Mouse (Mus musculus): ENCODE measurements around the gene Iscu.
"Not testable (repeated sequence)": the region's sequence is repeated elsewhere in the genome, so short reads cannot be mapped to it uniquely, and the experiment has no call there.

Iscu gene

GRCm38 (mm10) chr5:113789075-113789788 lies 16.7 kb downstream of the Iscu start:
- DNase-seq (ENCODE audit: low spot score) = no peak

GRCm38 (mm10) chr5:113790453-113791196 lies 18.1 kb downstream of the Iscu start:
- DNase-seq (ENCODE audit: low spot score) = no peak

GRCm38 (mm10) chr5:113791197-113792095 lies 18.9 kb downstream of the Iscu start:
- DNase-seq (ENCODE audit: low spot score) = no peak

GRCm38 (mm10) chr5:113796401-113797148 lies 24.0 kb downstream of the Iscu start:
- no peak for DNase-seq (ENCODE audit: low spot score)

GRCm38 (mm10) chr5:113797149-113797882 lies 24.8 kb downstream of the Iscu start:
- no peak for DNase-seq (ENCODE audit: low spot score)

GRCm38 (mm10) chr5:113798525-113798924 lies 26.0 kb downstream of the Iscu start:
- no peak for DNase-seq (ENCODE audit: low spot score)

- no peak for DNase-seq (ENCODE audit: low spot score)
These were observed 27.1 kb downstream of the Iscu start for GRCm38 (mm10) chr5:113799691-113800090.

GRCm38 (mm10) chr5:113800280-113800679 lies 27.7 kb downstream of the Iscu start, which contains the start of gene Tmem119:
Tmem119 (minus strand) TSS chr5:113800516.
- DNase-seq (ENCODE audit: low spot score) = no peak

- no peak for DNase-seq (ENCODE audit: low spot score)
These were observed 31.9 kb downstream of the Iscu start for GRCm38 (mm10) chr5:113804395-113804966.

- DNase-seq (ENCODE audit: low spot score) = no peak
These were observed 32.8 kb downstream of the Iscu start for GRCm38 (mm10) chr5:113805301-113805700.

GRCm38 (mm10) chr5:113806414-113806813 lies 33.9 kb downstream of the Iscu start:
- DNase-seq (ENCODE audit: low spot score) = no peak

GRCm38 (mm10) chr5:113807712-113808111 lies 35.2 kb downstream of the Iscu start:
- no peak for DNase-seq (ENCODE audit: low spot score)

- DNase-seq (ENCODE audit: low spot score) = no peak
These were observed 35.6 kb downstream of the Iscu start for GRCm38 (mm10) chr5:113808177-113808576.

- DNase-seq (ENCODE audit: low spot score) = no peak
These were observed 37.6 kb downstream of the Iscu start for GRCm38 (mm10) chr5:113810111-113810510.

- not testable (repeated sequence) for DNase-seq (ENCODE audit: low spot score)
These were observed 39.4 kb downstream of the Iscu start for GRCm38 (mm10) chr5:113811824-113812420.

- no peak for DNase-seq (ENCODE audit: low spot score)
These were observed 40.1 kb downstream of the Iscu start for GRCm38 (mm10) chr5:113812638-113813037.

GRCm38 (mm10) chr5:113813608-113814007 lies 41.1 kb downstream of the Iscu start:
- no peak for DNase-seq (ENCODE audit: low spot score)

- DNase-seq (ENCODE audit: low spot score) = no peak
These were observed 41.8 kb downstream of the Iscu start for GRCm38 (mm10) chr5:113814111-113815040.

GRCm38 (mm10) chr5:113815041-113815389 lies 42.5 kb downstream of the Iscu start:
- no peak for DNase-seq (ENCODE audit: low spot score)
